ENCODE assay signal across 8 mouse cellular contexts in genomic region chr7:64050246-64050645, GRCm38 (mm10).
DNase-seq lines count a peak whose midpoint lies in the region; ATAC-seq lines count a peak whose summit lies in the region.

No protein-coding gene starts in this region.

- peak overlapping the region; percentile 60; the same call in 1 of the 2 replicates for H3K27ac ChIP-seq in embryonic facial prominence, embryonic 15.5 days (replicated peaks)
- H3K27ac ChIP-seq in midbrain, embryonic 16.5 days (ENCODE audit: low read length), result no peak overlapping the region

- no peak overlapping the region for H3K9ac ChIP-seq in embryonic facial prominence, embryonic 15.5 days
- no peak overlapping the region for H3K9ac ChIP-seq in midbrain, embryonic 16.5 days (ENCODE audit: low read depth, low read length)

- H3K4me1 ChIP-seq in embryonic facial prominence, embryonic 15.5 days, result peaks cover 30% of the 10 kb centered on the region
- peaks cover 7% of the 10 kb centered on the region for H3K4me1 ChIP-seq in midbrain, embryonic 16.5 days (ENCODE audit: control insufficient read depth, insufficient read depth, low read length)

- H3K4me2 ChIP-seq in embryonic facial prominence, embryonic 15.5 days (replicated peaks), result no peak overlapping the region
- no peak overlapping the region for H3K4me2 ChIP-seq in midbrain, embryonic 16.5 days (ENCODE audit: low read length)

- WGBS in embryonic facial prominence, embryonic 15.5 days, result 48% methylated on average over 5 of the region's 5 CpGs
- WGBS in midbrain, embryonic 16.5 days, result 61% methylated on average over 5 of the region's 5 CpGs

- ATAC-seq in embryonic facial prominence, embryonic 15.5 days (ENCODE audit: insufficient number of reproducible peaks, low FRiP score, low TSS enrichment, low read depth), result peak; percentile 25; the same call in 1 of the 2 replicates
- no peak for ATAC-seq in activated CD4-positive, CD25-positive, alpha-beta regulatory T cell, adult 4 months
- ATAC-seq in midbrain, embryonic 16.5 days, result no peak

- H3K4me3 ChIP-seq in embryonic facial prominence, embryonic 15.5 days (replicated peaks), result no peak overlapping the region
- H3K4me3 ChIP-seq in midbrain, embryonic 16.5 days (ENCODE audit: low read depth, low read length), result no peak overlapping the region

- DNase-seq in heart, adult 11 months, result peak; percentile 96
- DNase-seq in heart, postnatal 25 days (ENCODE audit: low spot score), result no peak
- DNase-seq in 3134 (ENCODE audit: extremely low read depth, insufficient read length, low spot score), result peak; percentile 25
- peak; percentile 52 to 58 for DNase-seq in heart, postnatal 36 days
- no peak for DNase-seq in spleen, postnatal 14 days (ENCODE audit: low spot score in 2 of 2)

- H3K36me3 ChIP-seq in embryonic facial prominence, embryonic 15.5 days, result no peaks in the 10 kb centered on the region
- H3K36me3 ChIP-seq in midbrain, embryonic 16.5 days (ENCODE audit: control insufficient read depth, insufficient read depth, low read length), result no peaks in the 10 kb centered on the region

- intact Hi-C loops in heart, postnatal 25 days (cut with DNase I), result no loop called here
- intact Hi-C loops in heart, postnatal 36 days (cut with DNase I), result no loop called here

- H3K27me3 ChIP-seq in embryonic facial prominence, embryonic 15.5 days, result no peaks in the 10 kb centered on the region
- H3K27me3 ChIP-seq in midbrain, embryonic 16.5 days (ENCODE audit: control insufficient read depth, insufficient read depth, low read depth, low read length), result no peaks in the 10 kb centered on the region

- no peaks in the 10 kb centered on the region for H3K9me3 ChIP-seq in embryonic facial prominence, embryonic 15.5 days (replicated peaks)
- no peaks in the 10 kb centered on the region for H3K9me3 ChIP-seq in midbrain, embryonic 16.5 days (replicated peaks; ENCODE audit: control insufficient read depth, low read length, poor library complexity, severe bottlenecking)

Comparison
In these comparisons a context has a peak if more than half of its experiments do, and no peak if none do; other contexts are left out.
1. DNase-seq: peak in heart, adult 11 months (single experiment), 3134 (single experiment) and heart, postnatal 36 days (2 of 2); none in heart, postnatal 25 days (single experiment) and spleen, postnatal 14 days (0 of 2).